Mouse (Mus musculus) limb, embryonic 12.5 days (tissue): Measurements from ENCODE around the gene Styxl1. TPM values are rescaled to one million over a fixed set of nuclear protein-coding genes. Genes with fewer than 3 reads are reported as not detected.

Experiments used
- ATAC-seq: fragments of 200-750 bp; cut with Nextera tagmentation; 2 replicates; pipeline ENCODE4 v1.8.0; 2017; ENCODE audit warnings: low read depth, moderate TSS enrichment; ENCODE audit not compliant: insufficient number of reproducible peaks, insufficient read depth, low FRiP score, low TSS enrichment
- H3K27ac ChIP-seq: fragments of 300-500 bp; sonication (generic); 2 replicates; pipeline ENCODE4 v1.5.1; 2016; ENCODE audit warnings: mild to moderate bottlenecking, moderate library complexity
- H3K27me3 ChIP-seq: fragments of 300-500 bp; sonication (generic); 2 replicates; pipeline ENCODE4 v1.6.1; 2016; ENCODE audit warnings: mild to moderate bottlenecking, moderate library complexity
- H3K36me3 ChIP-seq: fragments of 300-500 bp; sonication (generic); 2 replicates; pipeline ENCODE4 v1.6.1; 2016; ENCODE audit warnings: mild to moderate bottlenecking, moderate library complexity
- H3K4me1 ChIP-seq: fragments of 300-500 bp; sonication (generic); replicated peaks from 2 replicates; pipeline ENCODE4 v1.6.1; 2016
- H3K4me2 ChIP-seq: fragments of 300-500 bp; sonication (generic); 2 replicates; pipeline ENCODE4 v1.6.1; 2016; ENCODE audit warnings: mild to moderate bottlenecking, moderate library complexity
- H3K4me3 ChIP-seq: fragments of 300-500 bp; sonication (generic); replicated peaks from 2 replicates; pipeline ENCODE4 v1.5.1; 2016; ENCODE audit warnings: mild to moderate bottlenecking
- H3K9ac ChIP-seq: fragments of 300-500 bp; sonication (generic); replicated peaks from 2 replicates; pipeline ENCODE4 v1.6.1; 2016; ENCODE audit warnings: mild to moderate bottlenecking, moderate library complexity
- H3K9me3 ChIP-seq: fragments of 300-500 bp; sonication (generic); 2 replicates; pipeline ENCODE4 v1.6.1; 2016; ENCODE audit warnings: mild to moderate bottlenecking, moderate library complexity
- WGBS: fragments of 180-500 bp; shearing (Covaris S2); methylation state at CpG from one replicate; pipeline ENCODE4 v1.1.7; 2016; 5-methylcytosine and 5-hydroxymethylcytosine counted together
- polyA plus RNA-seq: library from polyadenylated mRNA; unstranded; fragments of >200 nt; fragmentation: Nextera tagmentation; extraction: Ambion mirVana; gene quantifications from 2 replicates; pipeline ENCODE4 v1.2.1, GENCODE M21; 2016

Gene Styxl1
- polyA plus RNA-seq, 1 experiment from 2014 or later: not detected

DNA sequence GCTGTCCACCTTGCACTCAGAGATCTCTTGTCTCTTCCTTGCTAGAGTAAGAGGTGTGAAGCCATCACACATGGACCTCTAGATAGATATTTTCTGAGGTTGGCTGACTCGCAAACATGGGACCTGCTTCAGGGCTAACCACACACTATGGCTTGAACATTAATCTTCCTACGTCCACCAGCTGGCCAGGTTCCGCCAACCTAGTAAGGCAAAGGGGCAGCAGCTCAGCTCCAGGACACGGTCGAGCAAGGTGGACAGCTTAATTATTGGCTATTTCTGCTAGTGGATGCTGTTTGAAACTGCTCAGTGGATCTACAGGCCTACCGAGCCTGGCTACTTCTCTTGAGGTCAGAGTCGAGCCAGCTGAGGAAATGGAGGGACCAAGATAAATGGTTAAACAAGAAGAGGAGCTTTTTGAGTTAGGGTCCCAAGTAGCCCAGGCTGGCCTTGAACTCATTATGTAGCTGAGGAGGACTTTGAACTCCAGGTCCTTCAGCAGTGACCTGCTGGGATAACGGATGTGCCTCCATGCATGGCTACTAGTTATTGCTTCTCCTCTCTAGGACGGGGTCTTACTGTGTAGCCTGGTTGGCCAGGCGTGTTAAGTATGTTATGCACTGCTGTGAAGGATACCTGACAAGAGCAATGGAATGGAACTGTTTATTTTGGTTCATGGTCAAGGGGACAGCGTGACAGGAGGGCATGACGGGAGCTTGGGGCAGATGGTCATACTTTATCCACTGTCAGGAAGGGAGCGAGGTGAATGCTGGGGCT, 66.4 kb downstream of the Styxl1 start:
- Histone ChIP-seq H3K9me3 (no peaks in the 10 kb centered on the region), H3K4me2 (no peak overlapping the region), H3K27ac (no peak overlapping the region), H3K9ac (no peak overlapping the region), H3K36me3 (peaks cover 48% of the 10 kb centered on the region), H3K4me1 (no peaks in the 10 kb centered on the region), H3K4me3 (no peak overlapping the region), H3K27me3 (no peaks in the 10 kb centered on the region)
- no peak for ATAC-seq
- 90% methylated on average over 13 of the region's 13 CpGs for WGBS

DNA sequence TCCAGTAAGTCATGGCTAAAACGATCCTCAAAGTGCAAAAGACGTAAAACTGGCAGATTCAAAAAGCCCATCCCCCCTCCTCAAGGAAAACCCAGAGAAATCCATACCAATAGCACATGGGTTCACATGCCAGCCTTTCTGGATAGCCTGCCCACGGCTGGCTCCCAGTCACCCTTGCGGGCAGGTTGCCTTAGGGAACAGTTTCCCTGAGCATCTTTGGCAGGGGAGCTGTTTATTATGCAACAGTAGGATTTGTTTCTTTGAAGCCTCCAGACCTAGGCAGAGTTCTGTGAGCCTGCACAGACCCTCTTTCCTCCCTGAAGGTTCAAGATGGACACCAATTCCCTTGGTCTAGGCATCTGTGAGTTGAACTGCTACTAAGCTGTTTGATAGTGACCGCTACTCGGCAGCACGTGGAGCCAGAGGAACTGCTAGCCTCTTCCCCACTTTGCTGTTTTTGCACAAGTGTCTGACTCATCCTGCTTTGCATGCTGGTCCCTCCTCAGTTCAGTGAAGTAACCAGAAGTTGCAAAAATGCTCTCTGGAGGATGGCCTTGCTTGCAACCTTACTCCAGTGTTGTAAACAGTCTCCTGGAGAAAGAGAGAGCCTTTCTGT, 67.5 kb downstream of the Styxl1 start:
- no peak for ATAC-seq
- Histone ChIP-seq H3K4me3 (no peak overlapping the region), H3K27me3 (no peaks in the 10 kb centered on the region), H3K36me3 (peaks cover 48% of the 10 kb centered on the region), H3K4me1 (no peaks in the 10 kb centered on the region), H3K27ac (no peak overlapping the region), H3K9ac (no peak overlapping the region), H3K9me3 (no peaks in the 10 kb centered on the region), H3K4me2 (no peak overlapping the region)
- 79% methylated on average over 7 of the region's 7 CpGs for WGBS

DNA sequence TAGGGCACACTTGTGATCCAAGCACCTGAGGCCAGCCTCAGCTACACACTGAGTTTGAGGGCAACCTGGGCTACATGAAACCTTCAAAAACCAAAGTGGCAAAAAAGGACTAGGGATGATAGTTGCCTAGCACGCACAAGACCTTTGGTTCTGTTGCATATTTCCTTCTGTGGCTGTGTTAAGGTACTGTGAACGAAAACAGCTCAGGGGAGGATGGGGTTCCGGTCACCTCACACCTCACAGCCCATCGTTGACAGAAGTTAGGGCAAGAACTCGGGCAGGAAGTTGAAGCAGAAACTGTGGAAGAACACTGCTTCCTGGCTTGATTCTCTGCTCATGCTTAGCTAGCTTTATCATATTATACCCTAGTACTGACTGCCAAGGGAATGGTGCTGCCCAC, 68.5 kb downstream of the Styxl1 start:
- no peak for ATAC-seq
- H3K9me3 ChIP-seq: no peaks in the 10 kb centered on the region
- no peak overlapping the region for H3K4me2 ChIP-seq
- no peaks in the 10 kb centered on the region for H3K27me3 ChIP-seq
- H3K36me3 ChIP-seq: peaks cover 45% of the 10 kb centered on the region
- no peak overlapping the region for H3K4me3 ChIP-seq
- no peak overlapping the region for H3K27ac ChIP-seq
- 94% methylated on average over 5 of the region's 5 CpGs for WGBS
- H3K4me1 ChIP-seq: no peaks in the 10 kb centered on the region
- H3K9ac ChIP-seq: no peak overlapping the region

DNA sequence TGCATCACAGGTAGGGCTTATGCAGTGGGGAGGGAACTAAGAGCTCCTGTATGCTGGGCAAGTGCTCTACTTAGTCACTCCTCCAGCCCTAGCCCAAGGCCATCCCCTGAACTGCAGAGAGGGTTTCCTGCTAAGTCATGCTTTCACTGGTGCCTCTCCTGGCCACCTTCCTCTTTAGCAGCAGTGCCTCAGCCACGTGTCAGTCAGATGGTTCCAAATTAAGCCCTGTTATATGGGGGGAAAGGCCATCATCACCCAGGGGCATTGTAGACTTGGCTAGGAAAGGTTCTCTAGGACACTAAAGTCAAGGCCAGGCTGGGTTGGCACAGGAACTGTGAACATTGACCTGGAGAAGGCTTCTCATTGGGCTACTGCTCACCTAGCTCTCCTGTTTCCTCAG, 70.3 kb downstream of the Styxl1 start:
- no peak for ATAC-seq
- Histone ChIP-seq H3K4me3 (no peak overlapping the region), H3K27me3 (no peaks in the 10 kb centered on the region), H3K27ac (no peak overlapping the region), H3K4me1 (no peaks in the 10 kb centered on the region), H3K36me3 (peaks cover 48% of the 10 kb centered on the region), H3K4me2 (no peak overlapping the region), H3K9me3 (no peaks in the 10 kb centered on the region), H3K9ac (no peak overlapping the region)
- WGBS: 41% methylated on average over 1 of the region's 1 CpGs

DNA sequence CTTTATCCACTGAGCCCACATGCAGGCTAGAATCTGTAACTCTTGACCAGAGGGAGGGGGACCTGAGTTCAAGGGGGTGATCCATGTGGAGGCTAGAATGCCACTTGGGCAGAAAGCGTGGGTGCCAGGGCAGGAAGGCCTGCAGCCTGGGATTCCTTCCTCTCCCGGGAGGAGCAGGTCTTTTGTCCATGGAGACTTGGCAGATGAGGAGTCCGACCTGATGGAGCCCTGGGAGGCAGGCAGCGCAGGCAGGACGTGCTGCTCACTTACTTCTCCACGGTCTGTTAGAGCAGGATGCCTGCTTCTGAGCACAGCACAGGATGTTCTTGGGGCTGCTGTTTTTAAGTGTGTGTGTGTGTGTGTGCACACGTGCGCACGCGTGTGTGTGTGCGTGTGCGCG, 71.1 kb downstream of the Styxl1 start:
- peaks cover 57% of the 10 kb centered on the region for H3K36me3 ChIP-seq
- 96% methylated on average over 13 of the region's 13 CpGs for WGBS
- H3K27me3 ChIP-seq: no peaks in the 10 kb centered on the region
- no peak for ATAC-seq
- H3K4me1 ChIP-seq: no peaks in the 10 kb centered on the region
- no peak overlapping the region for H3K4me3 ChIP-seq
- no peak overlapping the region for H3K27ac ChIP-seq
- H3K9me3 ChIP-seq: no peaks in the 10 kb centered on the region
- no peak overlapping the region for H3K9ac ChIP-seq
- H3K4me2 ChIP-seq: no peak overlapping the region

DNA sequence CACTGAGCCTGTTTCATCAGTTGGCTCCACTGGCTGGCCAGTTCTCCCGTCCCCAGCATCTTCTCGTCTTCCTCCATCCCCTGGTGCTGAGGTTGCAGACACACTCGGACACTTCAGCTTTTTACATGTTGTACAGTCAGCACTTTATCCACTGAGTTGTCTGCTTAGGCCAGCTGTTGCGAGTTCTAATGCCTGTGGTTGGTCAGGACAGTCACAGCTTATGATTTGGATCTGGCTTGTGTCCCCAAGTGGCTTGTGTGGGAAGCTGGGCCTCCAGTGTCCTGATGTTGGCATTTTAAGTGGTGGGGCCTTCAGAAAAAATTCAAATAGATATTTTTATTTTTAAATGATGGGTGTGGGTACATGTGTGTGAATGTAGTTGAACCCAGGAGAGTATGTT, 72.8 kb downstream of the Styxl1 start:
- no peaks in the 10 kb centered on the region for H3K27me3 ChIP-seq
- no peak overlapping the region for H3K4me2 ChIP-seq
- no peaks in the 10 kb centered on the region for H3K4me1 ChIP-seq
- H3K9me3 ChIP-seq: no peaks in the 10 kb centered on the region
- no peak for ATAC-seq
- peaks cover 63% of the 10 kb centered on the region for H3K36me3 ChIP-seq
- no peak overlapping the region for H3K9ac ChIP-seq
- no peak overlapping the region for H3K4me3 ChIP-seq
- WGBS: 94% methylated on average over 4 of the region's 4 CpGs
- H3K27ac ChIP-seq: no peak overlapping the region

DNA sequence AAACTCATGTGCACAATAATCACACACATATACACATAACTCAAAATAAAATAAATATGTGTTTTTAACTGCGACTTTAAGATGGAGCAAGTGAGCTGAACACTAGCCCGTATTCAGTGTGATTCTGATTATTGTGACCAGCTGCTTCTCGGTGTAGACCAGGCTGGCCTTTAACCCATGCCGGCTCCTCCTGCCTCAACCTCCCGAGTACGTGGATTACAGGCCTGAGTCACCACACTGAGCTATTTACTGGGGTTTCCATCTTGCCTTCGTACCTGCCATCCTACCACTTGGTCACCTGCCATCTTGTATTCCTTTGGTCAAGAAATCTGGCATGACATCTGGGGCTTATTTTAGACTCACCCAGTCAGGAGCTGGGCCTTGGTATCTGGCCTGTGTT, 74.8 kb downstream of the Styxl1 start:
- Histone ChIP-seq H3K4me2 (no peak overlapping the region), H3K27me3 (no peaks in the 10 kb centered on the region), H3K9ac (no peak overlapping the region), H3K4me3 (no peak overlapping the region), H3K36me3 (peaks cover 70% of the 10 kb centered on the region), H3K4me1 (no peaks in the 10 kb centered on the region), H3K9me3 (no peaks in the 10 kb centered on the region), H3K27ac (no peak overlapping the region)
- 92% methylated on average over 7 of the region's 7 CpGs for WGBS
- ATAC-seq: no peak

DNA sequence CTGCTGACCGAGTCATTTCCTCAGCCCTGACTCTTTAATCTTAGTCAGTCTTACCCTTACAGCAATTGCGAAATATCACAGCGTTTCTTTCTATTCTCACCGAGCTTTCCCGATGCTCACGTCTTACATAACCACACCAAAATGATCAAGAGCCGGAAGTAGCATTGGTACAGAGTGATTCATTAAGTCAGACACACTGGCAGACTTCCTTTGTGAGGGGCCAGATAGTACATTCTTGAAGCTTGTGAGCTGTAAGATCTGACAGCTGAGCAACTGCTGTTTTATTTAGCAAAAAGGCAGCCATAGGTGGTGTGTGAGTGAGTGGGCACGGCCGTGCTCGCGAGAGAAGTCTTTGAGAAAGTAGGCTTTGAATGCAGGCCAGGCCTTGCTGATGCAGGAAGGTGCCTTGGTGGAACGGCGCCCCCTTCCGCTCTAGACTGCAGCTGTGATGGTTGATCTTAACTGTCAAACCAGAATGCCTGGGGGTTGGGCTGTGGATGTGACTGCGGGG, 75.4 kb downstream of the Styxl1 start:
- Histone ChIP-seq H3K36me3 (peaks cover 66% of the 10 kb centered on the region), H3K4me1 (no peaks in the 10 kb centered on the region), H3K9ac (no peak overlapping the region), H3K4me2 (no peak overlapping the region), H3K4me3 (no peak overlapping the region), H3K27ac (no peak overlapping the region), H3K9me3 (no peaks in the 10 kb centered on the region), H3K27me3 (no peaks in the 10 kb centered on the region)
- no peak for ATAC-seq
- 85% methylated on average over 15 of the region's 15 CpGs for WGBS

DNA sequence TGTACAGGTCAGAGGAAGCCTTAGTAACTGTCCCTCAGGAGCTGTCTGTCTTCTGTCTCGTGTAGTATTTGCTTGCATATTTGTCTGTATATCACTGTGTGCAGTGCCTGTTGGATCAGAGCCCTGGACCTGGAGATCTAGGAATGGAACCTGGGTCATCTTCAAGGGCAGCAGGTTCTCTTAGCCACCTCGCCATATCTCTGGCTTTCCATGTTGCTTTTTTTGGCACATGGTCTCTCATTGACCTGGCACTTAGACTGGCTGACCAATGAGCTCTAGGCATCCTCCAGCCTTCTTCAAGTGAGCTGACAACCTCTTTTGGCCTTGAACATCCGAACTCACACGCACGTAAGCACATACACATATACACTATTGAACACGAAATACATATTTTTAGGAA, 76.0 kb downstream of the Styxl1 start:
- WGBS: 93% methylated on average over 6 of the region's 6 CpGs
- no peak overlapping the region for H3K9ac ChIP-seq
- ATAC-seq: no peak
- no peaks in the 10 kb centered on the region for H3K27me3 ChIP-seq
- H3K36me3 ChIP-seq: peaks cover 61% of the 10 kb centered on the region
- H3K4me3 ChIP-seq: no peak overlapping the region
- H3K27ac ChIP-seq: no peak overlapping the region
- H3K4me2 ChIP-seq: no peak overlapping the region
- H3K4me1 ChIP-seq: no peaks in the 10 kb centered on the region
- no peaks in the 10 kb centered on the region for H3K9me3 ChIP-seq

DNA sequence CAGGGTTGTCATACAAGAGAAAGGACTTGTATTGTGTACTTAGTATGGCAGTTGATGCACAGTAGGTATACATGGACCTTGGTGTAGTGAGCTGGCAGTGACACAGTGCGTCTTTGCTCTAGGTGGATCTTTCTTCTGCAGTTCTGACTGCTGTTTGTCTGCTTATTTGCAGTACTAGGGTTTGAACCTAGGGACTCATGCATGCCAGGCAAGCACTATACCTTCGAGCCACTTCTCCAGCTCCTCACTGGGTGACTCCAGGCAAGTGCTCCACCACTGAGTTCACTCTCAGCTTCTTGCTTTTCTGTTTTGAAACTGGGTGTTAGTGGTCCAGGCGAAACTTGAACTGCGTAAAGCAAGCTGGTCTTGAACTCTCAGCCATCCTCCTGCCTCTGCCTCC, 76.6 kb downstream of the Styxl1 start:
- Histone ChIP-seq H3K36me3 (peaks cover 55% of the 10 kb centered on the region), H3K27ac (no peak overlapping the region), H3K4me3 (no peak overlapping the region), H3K4me2 (no peak overlapping the region), H3K27me3 (no peaks in the 10 kb centered on the region), H3K4me1 (no peaks in the 10 kb centered on the region), H3K9me3 (no peaks in the 10 kb centered on the region), H3K9ac (no peak overlapping the region)
- 95% methylated on average over 4 of the region's 4 CpGs for WGBS
- ATAC-seq: no peak

DNA sequence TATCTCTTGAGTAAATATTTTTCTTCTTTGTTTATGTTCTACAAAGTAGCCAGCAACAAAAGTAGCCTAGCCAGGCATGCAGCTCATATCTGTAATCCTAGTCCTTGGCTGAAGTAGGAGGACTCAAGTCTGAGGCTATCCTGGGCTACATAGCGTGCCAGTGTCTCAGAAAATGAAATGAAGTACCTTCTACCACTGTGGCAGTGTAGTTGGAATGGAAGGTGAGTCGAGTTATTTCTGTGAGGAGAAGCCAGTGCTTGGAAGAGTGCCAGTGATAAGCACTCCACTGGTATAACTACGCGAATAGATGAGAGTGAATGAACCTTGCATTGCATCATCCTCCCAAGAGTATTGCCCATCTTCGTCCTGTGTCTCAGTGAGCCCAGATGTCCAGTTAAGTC, 80.5 kb downstream of the Styxl1 start:
- H3K4me2 ChIP-seq: no peak overlapping the region
- no peaks in the 10 kb centered on the region for H3K27me3 ChIP-seq
- peaks cover 12% of the 10 kb centered on the region for H3K4me1 ChIP-seq
- no peak overlapping the region for H3K9ac ChIP-seq
- ATAC-seq: no peak
- H3K36me3 ChIP-seq: peaks cover 39% of the 10 kb centered on the region
- H3K4me3 ChIP-seq: no peak overlapping the region
- H3K9me3 ChIP-seq: no peaks in the 10 kb centered on the region
- 91% methylated on average over 5 of the region's 5 CpGs for WGBS
- no peak overlapping the region for H3K27ac ChIP-seq
